Mouse (Mus musculus): Measurements from ENCODE around the gene Fam111a. TPM values are rescaled to one million over a fixed set of nuclear protein-coding genes. Genes with fewer than 3 reads are reported as not detected.
"Not testable (repeated sequence)": the region's sequence is repeated elsewhere in the genome, so short reads cannot be mapped to it uniquely, and the experiment has no call there.

Gene Fam111a
- polyA plus RNA-seq (2015; fragmentation: Nextera tagmentation; extraction: Ambion mirVana): 21.1 and 23.5 TPM in 2 replicates

DNA sequence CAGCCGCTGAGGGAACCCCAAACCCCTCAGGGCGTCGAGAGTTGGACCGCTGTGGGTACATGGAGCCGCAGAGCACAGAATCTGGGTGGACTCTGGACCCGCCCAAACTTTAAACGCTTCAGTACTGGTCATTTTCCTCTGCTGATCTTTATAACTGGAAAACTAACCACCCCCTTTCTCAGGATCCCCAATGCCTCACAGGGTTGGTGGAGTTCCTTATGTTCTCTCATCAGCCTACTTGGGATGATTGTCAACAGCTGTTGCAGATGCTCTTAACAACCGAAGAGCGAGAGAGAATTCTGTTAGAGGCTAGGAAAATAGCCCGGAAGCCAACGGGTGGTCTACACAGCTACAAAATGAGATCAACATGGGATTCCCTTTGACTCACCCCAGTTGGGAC lies at the start of gene Fam111a:
TSS of gene Fam111a (plus strand) at position 301 of the 400 bp plus-strand sequence.
- H3K27ac ChIP-seq (ENCODE audit: low read length); H3K36me3 ChIP-seq (ENCODE audit: control insufficient read depth, insufficient read depth, low read length); H3K27me3 ChIP-seq (ENCODE audit: control insufficient read depth, insufficient read depth, low read length); H3K9ac ChIP-seq (ENCODE audit: low read length); H3K9me3 ChIP-seq (replicated peaks; ENCODE audit: control insufficient read depth, low read length); H3K4me2 ChIP-seq (ENCODE audit: low read depth, low read length); H3K4me3 ChIP-seq (replicated peaks; ENCODE audit: low read length); ATAC-seq (ENCODE audit: insufficient read depth, low FRiP score); H3K4me1 ChIP-seq (ENCODE audit: control insufficient read depth, insufficient read depth, low read length): not testable (repeated sequence)
- 87% methylated on average over 11 of the region's 11 CpGs for WGBS

DNA sequence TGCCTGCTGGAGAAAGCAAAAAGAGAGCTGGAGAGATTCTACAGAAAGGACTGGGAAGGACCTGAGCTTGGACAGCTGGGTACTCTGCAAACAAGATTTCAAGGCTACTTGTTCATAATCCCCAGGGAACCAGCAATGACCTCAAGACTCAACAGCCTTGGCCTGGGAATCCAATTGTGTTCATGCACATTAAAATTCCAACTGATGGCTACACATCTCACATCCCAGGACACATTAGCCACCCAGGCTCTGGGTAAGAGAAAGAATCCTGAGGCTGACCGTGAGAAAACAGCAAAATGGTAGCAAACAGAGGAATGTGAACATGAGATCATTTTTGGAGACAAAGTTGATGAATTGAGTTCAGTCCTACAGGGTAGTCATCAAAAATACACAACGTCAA lies 49.3 kb upstream of the Fam111a start:
- no peak for ATAC-seq (ENCODE audit: insufficient read depth, low FRiP score)
- no peaks in the 10 kb centered on the region for H3K27me3 ChIP-seq (ENCODE audit: control insufficient read depth, insufficient read depth, low read length)
- no peak overlapping the region for H3K4me2 ChIP-seq (ENCODE audit: low read depth, low read length)
- 70% methylated on average over 2 of the region's 2 CpGs for WGBS
- no peaks in the 10 kb centered on the region for H3K9me3 ChIP-seq (replicated peaks; ENCODE audit: control insufficient read depth, low read length)
- no peak overlapping the region for H3K4me3 ChIP-seq (replicated peaks; ENCODE audit: low read length)
- no peak overlapping the region for H3K9ac ChIP-seq (ENCODE audit: low read length)
- H3K36me3 ChIP-seq (ENCODE audit: control insufficient read depth, insufficient read depth, low read length): peaks cover 5% of the 10 kb centered on the region; the same call in 1 of the 2 replicates
- H3K4me1 ChIP-seq (ENCODE audit: control insufficient read depth, insufficient read depth, low read length): peaks cover 11% of the 10 kb centered on the region
- no peak overlapping the region for H3K27ac ChIP-seq (ENCODE audit: low read length)

DNA sequence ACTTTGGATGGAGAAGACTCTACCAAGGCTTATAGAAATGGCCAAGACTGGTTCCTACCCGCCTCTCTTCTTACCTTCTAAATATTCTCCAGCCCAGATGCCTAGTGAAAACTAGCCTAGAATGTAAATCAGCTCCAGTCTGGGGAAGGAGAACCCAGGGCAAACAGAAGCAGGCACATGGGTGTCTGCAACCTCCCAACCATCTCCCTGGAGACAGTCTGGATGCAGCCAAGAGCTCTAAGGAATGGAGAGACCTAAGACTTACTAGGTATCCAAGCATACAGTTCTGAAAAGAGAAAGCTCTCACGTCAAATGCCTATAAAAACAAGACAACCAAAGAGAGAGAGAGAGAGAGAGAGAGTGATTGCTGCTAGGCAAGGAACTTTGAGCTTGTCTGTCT lies 47.6 kb upstream of the Fam111a start:
- no peaks in the 10 kb centered on the region for H3K9me3 ChIP-seq (replicated peaks; ENCODE audit: control insufficient read depth, low read length)
- no peak overlapping the region for H3K9ac ChIP-seq (ENCODE audit: low read length)
- H3K4me2 ChIP-seq (ENCODE audit: low read depth, low read length): no peak overlapping the region
- no peak overlapping the region for H3K4me3 ChIP-seq (replicated peaks; ENCODE audit: low read length)
- H3K36me3 ChIP-seq (ENCODE audit: control insufficient read depth, insufficient read depth, low read length): no peaks in the 10 kb centered on the region
- H3K4me1 ChIP-seq (ENCODE audit: control insufficient read depth, insufficient read depth, low read length): peaks cover 15% of the 10 kb centered on the region
- no peaks in the 10 kb centered on the region for H3K27me3 ChIP-seq (ENCODE audit: control insufficient read depth, insufficient read depth, low read length)
- no peak for ATAC-seq (ENCODE audit: insufficient read depth, low FRiP score)
- 70% methylated on average over 2 of the region's 2 CpGs for WGBS
- no peak overlapping the region for H3K27ac ChIP-seq (ENCODE audit: low read length)

DNA sequence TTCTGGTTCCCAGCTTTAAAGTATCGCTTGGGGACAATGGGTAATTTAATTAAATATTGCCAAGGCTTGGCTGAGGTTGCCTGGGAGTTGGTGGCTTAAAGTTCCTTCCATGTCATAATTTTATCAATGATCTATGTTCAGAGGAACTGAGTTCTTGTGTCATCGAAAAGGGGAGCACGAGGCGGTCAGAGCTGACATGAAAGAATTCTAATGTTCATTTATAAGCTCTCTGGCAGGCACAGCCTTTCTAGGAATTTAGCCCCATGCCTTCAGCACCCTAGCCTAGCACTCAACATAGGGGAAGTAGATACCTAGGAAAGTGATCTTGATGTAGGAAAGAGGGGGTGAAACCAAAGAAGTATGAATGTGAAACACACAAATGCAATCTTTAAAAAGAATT lies 47.2 kb upstream of the Fam111a start:
- Histone ChIP-seq H3K4me3 (replicated peaks; ENCODE audit: low read length) (no peak overlapping the region), H3K4me1 (ENCODE audit: control insufficient read depth, insufficient read depth, low read length) (peaks cover 15% of the 10 kb centered on the region), H3K27me3 (ENCODE audit: control insufficient read depth, insufficient read depth, low read length) (no peaks in the 10 kb centered on the region), H3K4me2 (ENCODE audit: low read depth, low read length) (0 out of 2 replicates have a peak overlapping the region, but pooled peaks have one; percentile 81), H3K36me3 (ENCODE audit: control insufficient read depth, insufficient read depth, low read length) (no peaks in the 10 kb centered on the region), H3K9me3 (replicated peaks; ENCODE audit: control insufficient read depth, low read length) (no peaks in the 10 kb centered on the region), H3K27ac (ENCODE audit: low read length) (no peak overlapping the region), H3K9ac (ENCODE audit: low read length) (no peak overlapping the region)
- no peak for ATAC-seq (ENCODE audit: insufficient read depth, low FRiP score)
- WGBS: 66% methylated on average over 4 of the region's 4 CpGs

DNA sequence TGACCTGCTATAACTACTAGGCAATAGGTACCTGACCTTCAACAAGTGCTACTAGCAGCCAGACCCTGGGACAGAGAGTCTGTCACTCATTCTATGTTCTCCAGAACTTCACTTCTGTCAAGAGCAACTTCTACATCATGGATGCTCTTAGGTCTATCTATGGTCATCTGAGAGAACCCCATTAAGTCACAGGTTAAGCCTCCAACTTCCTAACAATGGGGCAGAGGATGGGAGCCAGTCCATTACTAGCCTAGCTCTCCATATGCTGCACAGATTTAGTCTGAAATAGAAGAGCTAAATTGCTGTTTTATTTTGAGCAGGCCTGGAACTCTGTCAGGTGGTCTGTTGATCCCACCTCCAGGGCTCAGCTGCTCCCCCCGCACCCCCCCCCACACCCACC lies 46.6 kb upstream of the Fam111a start:
- Histone ChIP-seq H3K9ac (ENCODE audit: low read length) (no peak overlapping the region), H3K4me2 (ENCODE audit: low read depth, low read length) (peak overlapping the region; percentile 81), H3K27ac (ENCODE audit: low read length) (no peak overlapping the region), H3K9me3 (replicated peaks; ENCODE audit: control insufficient read depth, low read length) (no peaks in the 10 kb centered on the region), H3K36me3 (ENCODE audit: control insufficient read depth, insufficient read depth, low read length) (no peaks in the 10 kb centered on the region), H3K4me3 (replicated peaks; ENCODE audit: low read length) (peak overlapping the region; percentile 82), H3K4me1 (ENCODE audit: control insufficient read depth, insufficient read depth, low read length) (peaks cover 15% of the 10 kb centered on the region), H3K27me3 (ENCODE audit: control insufficient read depth, insufficient read depth, low read length) (no peaks in the 10 kb centered on the region)
- ATAC-seq (ENCODE audit: insufficient read depth, low FRiP score): no peak
- WGBS: 71% methylated on average over 1 of the region's 1 CpGs

DNA sequence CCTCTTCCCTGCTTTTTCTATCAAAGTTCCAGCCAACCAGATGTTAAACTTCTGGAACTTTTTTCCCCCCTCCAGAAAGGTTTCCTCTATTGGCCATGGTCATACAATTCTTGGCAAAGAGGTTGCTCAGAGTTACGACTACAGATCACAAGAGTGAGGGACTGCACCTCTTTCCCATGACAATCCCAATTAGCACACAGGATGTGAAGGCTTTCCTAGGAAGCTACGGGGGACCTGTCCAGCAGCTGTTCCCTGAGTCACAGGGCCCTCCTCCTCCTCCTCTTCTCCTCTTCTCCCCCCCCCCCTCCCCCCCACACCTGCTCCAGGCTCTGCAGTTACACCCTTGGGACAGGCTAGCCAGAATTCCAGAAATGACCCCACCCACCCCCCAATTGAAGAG lies 46.1 kb upstream of the Fam111a start:
- no peak for ATAC-seq (ENCODE audit: insufficient read depth, low FRiP score)
- Histone ChIP-seq H3K4me2 (ENCODE audit: low read depth, low read length) (peak overlapping the region; percentile 81), H3K4me3 (replicated peaks; ENCODE audit: low read length) (peak overlapping the region; percentile 82), H3K4me1 (ENCODE audit: control insufficient read depth, insufficient read depth, low read length) (peaks cover 15% of the 10 kb centered on the region), H3K27ac (ENCODE audit: low read length) (peak overlapping the region; percentile 29; the same call in 1 of the 2 replicates), H3K27me3 (ENCODE audit: control insufficient read depth, insufficient read depth, low read length) (no peaks in the 10 kb centered on the region), H3K36me3 (ENCODE audit: control insufficient read depth, insufficient read depth, low read length) (no peaks in the 10 kb centered on the region), H3K9me3 (replicated peaks; ENCODE audit: control insufficient read depth, low read length) (no peaks in the 10 kb centered on the region), H3K9ac (ENCODE audit: low read length) (peak overlapping the region; percentile 95)
- whole genome bisulfite sequencing: 28% methylated on average over 2 of the region's 2 CpGs

DNA sequence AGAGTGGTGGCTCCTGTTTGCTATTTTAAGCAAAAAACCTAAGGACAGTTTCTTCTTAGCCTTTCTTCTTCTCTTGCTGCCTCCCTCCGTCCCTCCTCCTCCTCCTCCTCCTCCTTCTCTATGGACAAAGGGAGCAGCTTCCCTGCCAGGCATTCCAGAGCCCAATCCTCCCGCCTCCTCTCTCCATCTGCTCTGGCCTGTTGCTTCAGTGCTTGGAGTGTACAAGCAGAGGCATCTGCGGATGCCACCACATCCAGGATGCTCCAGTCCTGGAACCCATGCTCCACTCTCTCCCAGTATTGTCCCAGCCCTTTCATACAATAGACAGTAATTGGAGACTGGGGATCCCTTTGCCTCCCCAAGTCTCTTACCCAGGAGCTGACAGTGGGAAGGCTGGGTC lies 45.4 kb upstream of the Fam111a start:
- WGBS: 10% methylated on average over 3 of the region's 3 CpGs
- peak overlapping the region; percentile 93; the same call in 1 of the 2 replicates for H3K27ac ChIP-seq (ENCODE audit: low read length)
- H3K4me2 ChIP-seq (ENCODE audit: low read depth, low read length): peak overlapping the region; percentile 81
- peak overlapping the region; percentile 95 for H3K9ac ChIP-seq (ENCODE audit: low read length)
- H3K4me1 ChIP-seq (ENCODE audit: control insufficient read depth, insufficient read depth, low read length): peaks cover 15% of the 10 kb centered on the region
- peak overlapping the region; percentile 82 for H3K4me3 ChIP-seq (replicated peaks; ENCODE audit: low read length)
- H3K9me3 ChIP-seq (replicated peaks; ENCODE audit: control insufficient read depth, low read length): no peaks in the 10 kb centered on the region
- no peaks in the 10 kb centered on the region for H3K36me3 ChIP-seq (ENCODE audit: control insufficient read depth, insufficient read depth, low read length)
- H3K27me3 ChIP-seq (ENCODE audit: control insufficient read depth, insufficient read depth, low read length): no peaks in the 10 kb centered on the region
- ATAC-seq (ENCODE audit: insufficient read depth, low FRiP score): no peak

DNA sequence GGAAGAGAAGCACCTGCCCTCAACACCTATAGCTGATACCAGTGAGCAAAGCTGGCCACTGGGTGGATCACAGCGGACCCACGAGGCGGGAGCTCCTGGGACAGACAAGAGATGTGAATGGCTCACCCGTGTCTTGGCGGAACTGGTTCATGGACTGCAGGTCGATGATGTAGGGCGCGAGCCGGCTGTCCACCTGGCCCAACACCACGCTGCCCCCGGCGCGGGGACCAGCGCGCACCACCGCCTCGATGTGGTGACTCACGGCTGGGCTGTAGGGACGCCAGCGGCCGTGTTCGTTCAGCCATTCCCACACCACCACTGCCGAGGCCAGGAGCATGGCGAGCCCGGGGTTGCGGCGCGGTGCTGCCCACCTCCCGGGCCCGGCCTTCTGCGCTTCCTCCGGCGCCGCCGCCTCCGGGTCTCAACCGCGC lies 44.6 kb upstream of the Fam111a start:
- H3K4me2 ChIP-seq (ENCODE audit: low read depth, low read length): peak overlapping the region; percentile 81
- peak overlapping the region; percentile 82 for H3K4me3 ChIP-seq (replicated peaks; ENCODE audit: low read length)
- WGBS: under 1% methylated on average over 38 of the region's 38 CpGs
- H3K27me3 ChIP-seq (ENCODE audit: control insufficient read depth, insufficient read depth, low read length): no peaks in the 10 kb centered on the region
- H3K9me3 ChIP-seq (replicated peaks; ENCODE audit: control insufficient read depth, low read length): no peaks in the 10 kb centered on the region
- peak; percentile 52 for ATAC-seq (ENCODE audit: insufficient read depth, low FRiP score)
- H3K27ac ChIP-seq (ENCODE audit: low read length): peak overlapping the region; percentile 93
- H3K36me3 ChIP-seq (ENCODE audit: control insufficient read depth, insufficient read depth, low read length): no peaks in the 10 kb centered on the region
- peaks cover 15% of the 10 kb centered on the region for H3K4me1 ChIP-seq (ENCODE audit: control insufficient read depth, insufficient read depth, low read length)
- H3K9ac ChIP-seq (ENCODE audit: low read length): peak overlapping the region; percentile 95

DNA sequence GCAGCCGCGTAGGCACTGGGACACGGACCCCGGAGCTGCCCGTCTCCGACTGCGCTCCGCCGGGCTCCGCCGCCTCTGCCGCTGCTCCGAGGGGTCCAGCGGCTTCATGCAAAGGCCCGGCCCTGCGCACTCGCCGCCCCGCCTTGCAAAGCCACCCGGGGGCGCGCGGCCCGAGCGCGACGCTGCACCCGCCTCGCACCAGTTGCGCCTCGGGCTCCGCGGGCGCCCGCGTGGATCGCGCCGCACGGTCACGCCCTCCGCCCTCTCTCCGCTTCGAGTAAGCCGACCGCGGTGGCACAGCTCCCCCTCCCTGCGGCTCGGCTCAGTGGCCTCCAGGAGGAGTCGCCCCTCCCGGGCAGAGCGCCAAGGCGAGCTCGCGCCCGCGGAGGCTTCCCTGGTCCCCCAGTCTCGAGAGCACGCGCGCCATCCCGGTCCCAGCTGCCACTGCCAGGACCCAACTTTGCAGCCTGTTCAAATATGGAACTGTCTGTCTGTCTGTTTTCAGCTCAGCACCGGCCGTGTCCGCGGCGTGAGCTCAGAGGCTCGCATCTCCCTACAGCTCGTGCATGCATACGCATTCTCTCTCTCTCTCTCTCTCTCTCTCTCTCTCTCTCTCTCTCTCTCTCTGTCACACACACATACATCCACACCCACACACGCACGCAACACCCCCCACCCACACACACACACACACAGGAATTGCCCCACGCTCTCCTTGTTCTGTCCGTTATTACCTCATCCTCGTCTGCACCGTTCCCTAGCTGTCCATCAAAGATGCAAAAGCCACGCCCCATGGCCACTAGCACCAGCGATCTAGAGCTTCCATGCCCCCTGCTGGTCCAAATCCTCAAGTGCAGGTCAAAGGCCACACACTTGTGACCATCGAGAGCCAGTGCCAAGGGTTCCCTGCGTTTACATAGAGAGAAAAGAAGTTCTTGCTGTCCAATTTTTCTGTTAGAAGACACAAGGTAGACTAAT lies 43.9 kb upstream of the Fam111a start, which contains the start of gene Dtx4:
TSS of gene Dtx4 (minus strand) at position 85 of the 978 bp plus-strand sequence.
- H3K4me3 ChIP-seq (replicated peaks; ENCODE audit: low read length): peak within 1 kb of the TSS; percentile 82
- H3K27me3 ChIP-seq (ENCODE audit: control insufficient read depth, insufficient read depth, low read length): no peaks in the 10 kb centered on the region
- peak; percentile 92 for ATAC-seq (ENCODE audit: insufficient read depth, low FRiP score)
- WGBS: under 1% methylated on average over 77 of the region's 80 CpGs
- peak within 1 kb of the TSS; percentile 95 for H3K9ac ChIP-seq (ENCODE audit: low read length)
- H3K9me3 ChIP-seq (replicated peaks; ENCODE audit: control insufficient read depth, low read length): no peaks in the 10 kb centered on the region
- peaks cover 15% of the 10 kb centered on the region for H3K4me1 ChIP-seq (ENCODE audit: control insufficient read depth, insufficient read depth, low read length)
- no peaks in the 10 kb centered on the region for H3K36me3 ChIP-seq (ENCODE audit: control insufficient read depth, insufficient read depth, low read length)
- H3K27ac ChIP-seq (ENCODE audit: low read length): peak within 1 kb of the TSS; percentile 93
- H3K4me2 ChIP-seq (ENCODE audit: low read depth, low read length): peak within 1 kb of the TSS; percentile 81
